Mouse (Mus musculus) gastrocnemius, postnatal 25 days (tissue): Measurements from ENCODE around the gene Gm5134. TPM values are rescaled to one million over a fixed set of nuclear protein-coding genes. Genes with fewer than 3 reads are reported as not detected.

Experiments used
- DNase-seq: peaks from one replicate; pipeline ENCODE4 v3.0.0; 2022
- microRNA-seq, 2 experiments: library from miRNA; unstranded; fragments of <30 nt; microRNA quantifications; one replicate each; pipeline ENCODE4 v1.2.0; 2021; ENCODE audit warnings: borderline replicate concordance in 2 of 2
- total RNA-seq, 2 experiments: library from RNA; stranded (reverse); gene quantifications; 1 replicate in 1 of 2; 2 replicates in 1 of 2; pipeline ENCODE4 v1.2.3; 2021

Gm5134 gene
- total RNA-seq, 2 experiments from 2014 or later = not detected

- DNase-seq = no peak
Observed at GRCm38 (mm10) chr10:76033119-76033455, 78.8 kb downstream of the Gm5134 start.

- DNase-seq = no peak
Observed at GRCm38 (mm10) chr10:76034001-76034600, 79.8 kb downstream of the Gm5134 start.

DNA sequence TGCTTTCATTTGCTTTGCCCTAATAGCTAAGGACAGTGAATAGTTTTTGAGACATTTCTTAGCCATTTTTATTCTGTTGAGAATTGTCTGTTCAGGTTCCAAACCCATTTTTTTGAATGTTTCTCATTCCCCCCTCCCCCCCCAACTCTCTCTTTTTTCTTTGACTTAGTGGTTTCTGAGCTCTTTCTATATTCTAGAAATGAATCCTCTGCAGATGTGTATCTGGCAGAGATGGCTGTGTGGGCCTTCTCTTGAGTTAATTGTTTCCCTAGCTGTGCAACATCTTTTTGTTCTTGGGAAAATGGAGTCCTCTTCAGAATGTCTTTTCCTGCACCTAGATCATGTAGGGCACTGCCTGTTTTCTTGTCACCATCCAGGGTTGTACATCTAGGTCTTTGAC is 81.0 kb downstream of the Gm5134 start:
- no peak for DNase-seq

- DNase-seq = no peak
Observed at GRCm38 (mm10) chr10:76036962-76037361, 82.6 kb downstream of the Gm5134 start.

DNA sequence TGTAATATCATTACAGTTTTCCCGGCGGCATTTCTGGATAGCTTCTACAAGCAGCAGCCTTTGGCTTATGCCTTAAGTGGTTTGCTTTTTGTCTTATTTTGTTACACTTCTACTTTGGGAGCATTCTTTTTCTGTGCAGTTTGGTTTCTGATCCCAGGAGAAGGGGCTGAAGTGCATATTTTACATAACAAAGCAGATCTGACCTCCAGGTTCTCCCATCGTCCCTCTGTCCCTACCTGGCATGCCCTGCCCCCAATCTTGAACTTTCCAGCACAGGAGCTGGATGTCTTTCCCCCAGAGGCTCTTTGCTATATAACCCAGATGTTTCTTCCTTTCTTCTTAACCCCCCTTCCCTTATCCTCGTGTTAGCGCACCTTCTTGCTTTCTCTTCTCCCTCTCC is 91.0 kb downstream of the Gm5134 start:
- DNase-seq = no peak

DNA sequence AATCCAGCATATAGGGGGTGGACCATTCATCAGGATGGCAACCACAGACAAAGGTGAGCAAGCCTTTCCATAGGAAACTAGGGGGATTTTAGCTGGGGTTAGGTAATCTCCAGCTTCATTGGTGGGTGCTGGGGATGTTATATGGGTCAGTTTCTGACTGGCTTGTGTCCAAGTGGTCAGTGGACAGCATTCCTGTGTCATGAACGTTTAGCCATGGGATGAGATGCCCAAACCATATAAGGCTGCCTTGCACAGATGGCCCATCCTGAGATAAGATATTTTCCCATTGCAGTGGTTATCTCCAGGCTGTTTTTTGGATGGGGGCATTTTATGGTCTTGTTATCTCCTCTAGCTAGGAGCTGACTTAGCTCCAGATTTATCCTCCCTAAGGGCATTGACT is 92.4 kb downstream of the Gm5134 start:
- no peak for DNase-seq

DNA sequence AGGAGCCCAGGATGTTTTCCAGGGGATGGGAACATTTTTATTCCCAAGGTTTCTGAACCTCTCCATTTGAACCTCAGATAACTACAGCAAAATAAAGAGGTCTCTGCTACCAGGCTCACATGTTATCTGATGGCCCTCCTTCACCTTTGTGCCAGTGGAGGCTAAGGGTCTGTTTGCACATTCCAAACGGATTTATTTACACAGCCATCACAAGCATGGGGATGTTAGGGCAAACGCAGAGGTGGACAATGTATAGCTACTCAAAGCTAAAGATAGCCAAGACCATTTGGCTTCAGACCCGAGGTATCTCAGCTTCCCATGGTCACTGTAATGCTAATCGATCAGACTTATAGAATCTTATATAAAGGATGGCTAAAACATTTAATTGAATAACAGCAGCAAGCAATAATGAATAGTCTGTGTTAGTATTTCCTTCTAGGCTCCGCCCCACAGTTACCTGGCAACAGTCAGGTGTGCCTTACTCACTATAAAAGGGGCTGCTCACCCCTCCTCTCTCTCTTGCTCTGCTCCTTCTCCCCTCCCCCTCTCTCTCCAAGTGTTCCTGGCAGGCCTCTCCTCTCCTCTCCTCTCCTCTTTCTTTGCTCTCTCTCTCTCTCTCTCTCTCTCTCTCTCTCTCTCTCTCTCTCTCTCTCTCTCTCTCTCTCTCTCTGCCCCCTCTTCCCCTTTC is 93.0 kb downstream of the Gm5134 start:
- DNase-seq = no peak

GRCm38 (mm10) chr10:76048967-76049366 is 94.7 kb downstream of the Gm5134 start:
- no peak for DNase-seq

DNA sequence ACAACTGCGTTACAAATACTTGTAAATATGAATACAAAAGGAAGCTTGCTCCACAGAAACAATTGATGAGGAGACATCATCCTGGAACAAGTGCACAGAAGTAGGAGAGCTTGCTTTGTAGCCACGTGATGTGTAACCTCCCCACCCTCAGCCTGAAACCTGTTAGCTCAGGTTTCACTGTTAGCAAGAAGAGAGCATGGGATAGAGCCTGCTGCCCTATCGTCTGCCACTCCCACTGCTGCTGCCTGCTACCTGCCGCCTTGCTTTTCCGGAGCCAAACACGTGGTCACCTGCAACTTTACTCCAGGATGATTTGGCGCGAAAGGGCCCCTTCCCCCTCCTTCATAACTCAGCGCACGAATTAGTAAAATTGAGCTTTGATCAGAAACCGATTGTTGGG is 97.5 kb downstream of the Gm5134 start:
- DNase-seq = no peak

Small RNA genes within 50 kb of the gene (microRNA-seq; reads per million reads assigned to microRNA genes)
- gene Mir6409 = 0 reads per million in 2 experiments

Other genes starting within 250 kb of the Gm5134 start
- 1 to 10 TPM; 8.3 to 8.8 TPM for gene Cabin1, start 190.2 kb upstream of the Gm5134 start, total RNA-seq
- gene Ddt, start 181.1 kb upstream of the Gm5134 start, total RNA-seq = 10 to 100 TPM; 38.0 to 44.6 TPM
- not detected for gene Gm20441, start 173.6 kb upstream of the Gm5134 start, total RNA-seq
- gene Gstt3, start 173.1 kb upstream of the Gm5134 start, total RNA-seq = 1 to 10 TPM; 4.0 to 4.7 TPM
- gene Gstt1, start 155.9 kb upstream of the Gm5134 start, total RNA-seq = 1 to 10 TPM; 5.5 to 6.2 TPM
- gene Gstt4, start 132.0 kb upstream of the Gm5134 start, total RNA-seq = not detected
- gene Gstt2, start 117.1 kb upstream of the Gm5134 start, total RNA-seq = 1 to 10 TPM; 3.5 to 6.1 TPM
- 100 to 1,000 TPM; 141 to 147 TPM for gene Mif, start 94.3 kb upstream of the Gm5134 start, total RNA-seq
- not detected for gene Derl3, start 61.1 kb upstream of the Gm5134 start, total RNA-seq
- 10 to 100 TPM; 14.9 to 15.2 TPM for gene Smarcb1, start 32.9 kb upstream of the Gm5134 start, total RNA-seq
- 1,000 to 10,000 TPM; 1,309 to 1,319 TPM for gene Chchd10, start 21.4 kb upstream of the Gm5134 start, total RNA-seq
- 1 to 10 TPM; 1.7 to 3.3 TPM for gene Mmp11, start 18.0 kb upstream of the Gm5134 start, total RNA-seq
- not detected for gene Gm867, start 13.8 kb upstream of the Gm5134 start, total RNA-seq
- gene Vpreb3, start 11.5 kb upstream of the Gm5134 start, total RNA-seq = not detected
- 1 to 10 TPM; 5.5 to 9.6 TPM for gene Zfp280b, start 78.1 kb downstream of the Gm5134 start, total RNA-seq
- not detected for gene Slc5a4b, start 156.4 kb downstream of the Gm5134 start, total RNA-seq
- not detected for gene Slc5a4a, start 192.9 kb downstream of the Gm5134 start, total RNA-seq